Mouse (Mus musculus) embryonic facial prominence, embryonic 13.5 days (tissue): ENCODE data around the gene Lamb2. TPM values are rescaled to one million over a fixed set of nuclear protein-coding genes. Genes with fewer than 3 reads are reported as not detected.

Experiments used
- ATAC-seq: fragments of 200-750 bp; cut with Nextera tagmentation; 2 replicates; pipeline ENCODE4 v1.8.0; 2017; ENCODE audit warnings: low read depth; ENCODE audit not compliant: insufficient number of reproducible peaks, insufficient read depth, low FRiP score, low TSS enrichment
- H3K27ac ChIP-seq: fragments of 300-500 bp; sonication (generic); 2 replicates; pipeline ENCODE4 v1.5.1; 2015; ENCODE audit warnings: moderate library complexity, mild to moderate bottlenecking, inconsistent platforms
- H3K27me3 ChIP-seq: fragments of 300-500 bp; sonication (generic); 2 replicates; pipeline ENCODE4 v1.6.1; 2015; ENCODE audit warnings: mild to moderate bottlenecking, inconsistent platforms
- H3K36me3 ChIP-seq: fragments of 300-500 bp; sonication (generic); 2 replicates; pipeline ENCODE4 v1.6.1; 2015; ENCODE audit warnings: mild to moderate bottlenecking, inconsistent platforms
- H3K4me1 ChIP-seq: fragments of 300-500 bp; sonication (generic); 2 replicates; pipeline ENCODE4 v1.6.1; 2015; ENCODE audit warnings: inconsistent platforms
- H3K4me2 ChIP-seq: fragments of 300-500 bp; sonication (generic); 2 replicates; pipeline ENCODE4 v1.6.1; 2015; ENCODE audit warnings: moderate library complexity, mild to moderate bottlenecking, inconsistent platforms
- H3K4me3 ChIP-seq: fragments of 300-500 bp; sonication (generic); 2 replicates; pipeline ENCODE4 v1.5.1; 2015; ENCODE audit warnings: mild to moderate bottlenecking, inconsistent platforms
- H3K9ac ChIP-seq: fragments of 300-500 bp; sonication (generic); 2 replicates; pipeline ENCODE4 v1.6.1; 2015; ENCODE audit warnings: mild to moderate bottlenecking, inconsistent platforms
- H3K9me3 ChIP-seq: fragments of 300-500 bp; sonication (generic); 2 replicates; pipeline ENCODE4 v1.6.1; 2016; ENCODE audit warnings: inconsistent platforms
- WGBS: fragments of 180-500 bp; shearing (Covaris S2); methylation state at CpG from one replicate; pipeline ENCODE4 v1.1.7; 2015; ENCODE audit warnings: mixed read lengths; 5-methylcytosine and 5-hydroxymethylcytosine counted together
- polyA plus RNA-seq: library from polyadenylated mRNA; unstranded; fragments of >200 nt; fragmentation: Nextera tagmentation; extraction: Ambion mirVana; gene quantifications from 2 replicates; pipeline ENCODE4 v1.2.1, GENCODE M21; 2015

Lamb2 gene
- polyA plus RNA-seq, 1 experiment from 2014 or later, result 51.1 TPM

DNA sequence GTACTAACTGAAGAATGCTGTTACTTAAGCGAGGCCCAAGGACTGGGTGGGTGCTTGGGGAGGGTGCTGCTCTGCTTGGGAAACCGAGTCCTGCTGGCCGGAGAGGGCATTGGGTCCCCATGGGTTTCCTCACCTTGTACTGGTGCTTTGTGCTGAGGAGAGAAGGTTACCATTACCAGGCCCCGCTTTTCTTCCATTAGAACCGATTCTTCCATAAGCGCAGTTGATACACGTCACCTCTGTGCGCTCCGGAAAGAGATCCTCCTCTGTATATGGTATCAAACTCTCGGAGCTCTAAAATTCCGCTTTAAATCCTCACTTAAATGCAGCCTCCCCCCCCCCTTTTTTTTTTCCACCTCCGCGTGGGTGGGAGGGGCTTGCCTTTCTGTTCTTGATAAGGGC, 38.4 kb downstream of the Lamb2 start:
- H3K4me3 ChIP-seq, result peak overlapping the region; percentile 94
- peaks cover 42% of the 10 kb centered on the region for H3K36me3 ChIP-seq
- ATAC-seq, result no peak
- H3K4me1 ChIP-seq, result peaks cover 22% of the 10 kb centered on the region
- H3K9ac ChIP-seq, result peak overlapping the region; percentile 95
- WGBS, result 0% methylated on average over 13 of the region's 13 CpGs
- H3K27ac ChIP-seq, result peak overlapping the region; percentile 100
- peak overlapping the region; percentile 69 for H3K4me2 ChIP-seq
- no peaks in the 10 kb centered on the region for H3K27me3 ChIP-seq
- no peaks in the 10 kb centered on the region for H3K9me3 ChIP-seq

DNA sequence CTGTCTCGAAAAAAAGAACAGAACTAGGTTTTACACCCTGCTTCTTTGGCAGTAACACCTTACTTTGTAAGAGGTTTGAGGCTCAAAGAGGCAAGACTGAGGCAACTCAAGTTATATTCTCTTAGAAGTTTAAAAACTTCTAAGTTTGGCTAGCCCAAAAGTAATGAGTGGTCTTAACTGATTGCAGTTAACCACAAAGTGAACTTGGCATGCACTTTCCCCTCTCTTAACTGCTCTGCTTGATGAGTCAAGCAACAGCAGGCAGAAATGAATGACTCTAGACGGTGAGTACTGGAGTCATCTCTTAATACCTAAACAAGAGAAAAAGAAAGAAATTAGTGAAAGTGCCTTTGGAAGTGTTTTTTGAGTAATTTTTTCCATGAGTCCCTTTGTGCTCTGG, 42.1 kb downstream of the Lamb2 start:
- ATAC-seq, result no peak
- Histone ChIP-seq H3K9ac (no peak overlapping the region), H3K27me3 (no peaks in the 10 kb centered on the region), H3K36me3 (peaks cover 27% of the 10 kb centered on the region), H3K4me3 (no peak overlapping the region), H3K4me2 (no peak overlapping the region), H3K9me3 (no peaks in the 10 kb centered on the region), H3K27ac (no peak overlapping the region), H3K4me1 (peaks cover 14% of the 10 kb centered on the region)
- WGBS, result 82% methylated on average over 2 of the region's 2 CpGs

DNA sequence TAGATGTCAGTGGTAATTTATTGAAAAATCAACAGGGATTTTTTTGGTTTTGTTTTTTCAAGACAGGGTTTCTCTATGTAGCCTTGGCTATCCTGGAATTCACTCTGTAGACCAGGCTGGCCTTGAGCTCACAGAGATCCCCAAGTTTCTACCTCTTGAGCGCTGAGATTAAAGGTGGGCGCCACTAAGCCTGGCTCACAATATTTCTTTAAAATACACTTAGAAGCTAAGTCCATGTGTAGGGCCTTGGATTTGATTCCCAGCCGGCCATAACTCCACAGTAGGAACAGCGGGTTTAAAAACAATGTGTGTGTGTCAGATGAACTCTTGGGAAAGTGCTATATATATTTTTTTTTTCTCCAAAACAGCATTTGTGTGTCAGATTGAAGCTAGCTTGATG, 43.8 kb downstream of the Lamb2 start:
- Histone ChIP-seq H3K9ac (no peak overlapping the region), H3K36me3 (peaks cover 29% of the 10 kb centered on the region), H3K4me1 (peaks cover 14% of the 10 kb centered on the region), H3K27me3 (no peaks in the 10 kb centered on the region), H3K4me3 (no peak overlapping the region), H3K9me3 (no peaks in the 10 kb centered on the region), H3K4me2 (no peak overlapping the region), H3K27ac (no peak overlapping the region)
- ATAC-seq, result no peak
- 96% methylated on average over 4 of the region's 4 CpGs for WGBS

DNA sequence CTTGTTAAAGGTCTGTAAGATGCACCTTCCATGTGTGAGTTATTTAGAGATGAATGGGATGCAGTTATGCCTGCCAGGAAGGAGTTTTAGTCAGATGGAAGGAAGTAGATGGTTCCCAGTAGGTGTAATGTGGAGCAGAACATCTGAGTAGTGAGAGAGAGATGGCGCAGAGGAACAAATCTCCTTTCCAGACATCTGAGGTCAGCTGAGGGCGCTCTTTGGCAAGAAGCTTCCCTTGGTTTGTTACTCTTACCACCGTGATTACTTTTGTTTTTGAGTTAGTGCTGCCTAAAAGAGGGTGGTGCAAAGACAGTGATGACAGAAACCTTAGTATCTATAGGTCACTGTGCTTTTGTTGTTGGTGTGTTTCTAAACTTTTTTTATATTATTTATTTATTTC, 45.9 kb downstream of the Lamb2 start:
- WGBS, result 83% methylated on average over 3 of the region's 3 CpGs
- Histone ChIP-seq H3K9me3 (no peaks in the 10 kb centered on the region), H3K27ac (no peak overlapping the region), H3K27me3 (no peaks in the 10 kb centered on the region), H3K4me2 (no peak overlapping the region), H3K9ac (no peak overlapping the region), H3K36me3 (peaks cover 39% of the 10 kb centered on the region), H3K4me1 (no peaks in the 10 kb centered on the region), H3K4me3 (no peak overlapping the region)
- no peak for ATAC-seq

DNA sequence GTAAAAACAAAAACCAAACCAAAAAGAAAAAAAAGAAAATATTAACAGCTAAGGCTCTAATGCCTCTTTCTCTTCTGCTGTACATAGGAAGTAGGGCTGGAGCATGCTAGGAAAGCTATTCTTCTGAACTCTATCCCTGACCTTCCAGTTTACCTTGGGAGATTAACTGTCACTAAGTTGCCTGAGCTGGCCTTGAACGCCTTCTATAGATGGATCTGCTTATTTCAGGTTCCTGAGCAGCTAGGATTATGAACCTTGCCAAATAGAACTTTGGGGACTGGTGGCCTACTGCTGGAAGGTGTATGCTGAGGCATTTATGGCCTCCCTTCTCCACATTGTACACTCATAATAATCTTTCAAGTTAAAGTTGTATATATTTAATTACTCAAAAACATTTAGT, 51.4 kb downstream of the Lamb2 start:
- Histone ChIP-seq H3K4me3 (no peak overlapping the region), H3K36me3 (peaks cover 74% of the 10 kb centered on the region), H3K9me3 (no peaks in the 10 kb centered on the region), H3K27ac (no peak overlapping the region), H3K4me2 (no peak overlapping the region), H3K9ac (no peak overlapping the region), H3K27me3 (no peaks in the 10 kb centered on the region), H3K4me1 (no peaks in the 10 kb centered on the region)
- ATAC-seq, result no peak
- WGBS, result 97% methylated on average over 1 of the region's 1 CpGs

DNA sequence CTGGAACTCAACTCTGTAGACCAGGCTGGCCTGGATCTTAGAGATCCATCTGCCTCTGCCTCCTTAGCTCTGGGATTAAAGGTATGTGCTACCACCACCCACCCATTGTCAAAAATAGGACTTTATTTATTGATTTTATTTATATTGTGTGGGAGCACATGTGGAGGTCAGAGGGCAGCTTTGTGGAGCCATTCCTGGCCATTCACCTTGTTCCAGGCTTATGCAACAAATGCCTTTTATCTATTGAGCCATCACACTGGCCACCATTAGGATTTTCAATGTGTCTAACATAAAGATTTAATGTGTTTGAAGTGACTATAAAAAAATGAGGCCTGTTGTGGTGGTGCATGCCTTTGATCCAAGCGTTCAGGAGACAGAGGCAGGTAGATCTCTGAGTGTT, 52.0 kb downstream of the Lamb2 start:
- no peak for ATAC-seq
- Histone ChIP-seq H3K27me3 (no peaks in the 10 kb centered on the region), H3K36me3 (peaks cover 79% of the 10 kb centered on the region), H3K4me2 (no peak overlapping the region), H3K4me1 (no peaks in the 10 kb centered on the region), H3K27ac (no peak overlapping the region), H3K9me3 (no peaks in the 10 kb centered on the region), H3K4me3 (no peak overlapping the region), H3K9ac (no peak overlapping the region)
- WGBS, result 96% methylated on average over 1 of the region's 1 CpGs

Other genes starting within 250 kb of the Lamb2 start
- 52.6 and 54.7 TPM in 2 replicates for gene Dag1, start 215.8 kb upstream of the Lamb2 start, polyA plus RNA-seq
- gene Nicn1, start 189.3 kb upstream of the Lamb2 start, polyA plus RNA-seq, result 48.9 and 50.1 TPM in 2 replicates
- gene Amt, start 182.9 kb upstream of the Lamb2 start, polyA plus RNA-seq, result 12.5 and 15.3 TPM in 2 replicates
- 437 and 448 TPM in 2 replicates for gene Rhoa, start 173.6 kb upstream of the Lamb2 start, polyA plus RNA-seq
- gene Tcta, start 173.6 kb upstream of the Lamb2 start, polyA plus RNA-seq, result 31.5 and 34.2 TPM in 2 replicates
- 775 and 811 TPM in 2 replicates for gene Gpx1, start 140.8 kb upstream of the Lamb2 start, polyA plus RNA-seq
- 106 and 110 TPM in 2 replicates for gene Usp4, start 131.9 kb upstream of the Lamb2 start, polyA plus RNA-seq
- gene 1700102P08Rik, start 86.9 kb upstream of the Lamb2 start, polyA plus RNA-seq, result 1.1 TPM in 2 replicates
- 1.3 and 1.6 TPM in 2 replicates for gene Ccdc36, start 51.3 kb upstream of the Lamb2 start, polyA plus RNA-seq
- not detected in 2 replicates for gene BC048562, start 43.3 kb upstream of the Lamb2 start, polyA plus RNA-seq
- 60.4 and 64.3 TPM in 2 replicates for gene Ccdc71, start 19.2 kb upstream of the Lamb2 start, polyA plus RNA-seq
- gene Klhdc8b, start 18.2 kb upstream of the Lamb2 start, polyA plus RNA-seq, result 36.5 and 42.8 TPM in 2 replicates
- gene Usp19, start 10.9 kb downstream of the Lamb2 start, polyA plus RNA-seq, result 75.9 and 77.2 TPM in 2 replicates
- gene Qars, start 28.0 kb downstream of the Lamb2 start, polyA plus RNA-seq, result 116 and 124 TPM in 2 replicates
- 123 and 128 TPM in 2 replicates for gene Qrich1, start 37.1 kb downstream of the Lamb2 start, polyA plus RNA-seq
- 191 and 227 TPM in 2 replicates for gene Impdh2, start 80.5 kb downstream of the Lamb2 start, polyA plus RNA-seq
- gene Ndufaf3, start 87.7 kb downstream of the Lamb2 start, polyA plus RNA-seq, result 42.3 and 50.4 TPM in 2 replicates
- gene Dalrd3, start 90.2 kb downstream of the Lamb2 start, polyA plus RNA-seq, result 176 and 185 TPM in 2 replicates
- gene Wdr6, start 99.0 kb downstream of the Lamb2 start, polyA plus RNA-seq, result 140 and 147 TPM in 2 replicates
- gene P4htm, start 117.9 kb downstream of the Lamb2 start, polyA plus RNA-seq, result 9.6 and 13.3 TPM in 2 replicates
- 51.9 and 53.7 TPM in 2 replicates for gene Arih2, start 169.7 kb downstream of the Lamb2 start, polyA plus RNA-seq
- 47.1 and 48.4 TPM in 2 replicates for gene Slc25a20, start 182.4 kb downstream of the Lamb2 start, polyA plus RNA-seq
- 25.6 and 27.9 TPM in 2 replicates for gene Prkar2a, start 209.6 kb downstream of the Lamb2 start, polyA plus RNA-seq